Mouse (Mus musculus): ENCODE measurements around the gene C1qtnf2. TPM values are rescaled to one million over a fixed set of nuclear protein-coding genes. Genes with fewer than 3 reads are reported as not detected.

The C1qtnf2 gene
- total and polyA plus RNA-seq, 3 experiments = not detected

DNA sequence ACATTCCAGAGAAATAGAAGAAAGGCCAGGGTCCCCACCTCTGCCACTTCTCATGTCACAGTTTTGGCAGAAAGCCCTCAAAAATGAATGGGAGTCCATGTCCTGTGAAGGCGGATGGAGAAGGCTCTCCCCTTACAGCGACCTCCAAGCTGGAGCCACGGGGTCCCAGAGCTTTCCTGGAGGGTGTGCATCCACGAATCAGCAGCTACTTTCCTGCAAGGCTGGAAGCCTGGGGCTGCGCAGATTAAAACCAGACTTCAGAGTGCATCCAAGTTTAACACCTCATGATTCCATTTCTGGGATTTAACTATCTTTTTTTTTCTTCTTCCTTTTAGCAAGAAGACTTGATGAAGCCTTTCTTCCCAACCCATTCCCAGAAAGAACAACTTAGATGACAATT, 6.5 kb downstream of the C1qtnf2 start:
- no peaks in the 10 kb centered on the region for H3K4me1 ChIP-seq (ENCODE audit: control insufficient read depth in 1 of 2, insufficient read depth in 2 of 2, low read length in 2 of 2)

DNA sequence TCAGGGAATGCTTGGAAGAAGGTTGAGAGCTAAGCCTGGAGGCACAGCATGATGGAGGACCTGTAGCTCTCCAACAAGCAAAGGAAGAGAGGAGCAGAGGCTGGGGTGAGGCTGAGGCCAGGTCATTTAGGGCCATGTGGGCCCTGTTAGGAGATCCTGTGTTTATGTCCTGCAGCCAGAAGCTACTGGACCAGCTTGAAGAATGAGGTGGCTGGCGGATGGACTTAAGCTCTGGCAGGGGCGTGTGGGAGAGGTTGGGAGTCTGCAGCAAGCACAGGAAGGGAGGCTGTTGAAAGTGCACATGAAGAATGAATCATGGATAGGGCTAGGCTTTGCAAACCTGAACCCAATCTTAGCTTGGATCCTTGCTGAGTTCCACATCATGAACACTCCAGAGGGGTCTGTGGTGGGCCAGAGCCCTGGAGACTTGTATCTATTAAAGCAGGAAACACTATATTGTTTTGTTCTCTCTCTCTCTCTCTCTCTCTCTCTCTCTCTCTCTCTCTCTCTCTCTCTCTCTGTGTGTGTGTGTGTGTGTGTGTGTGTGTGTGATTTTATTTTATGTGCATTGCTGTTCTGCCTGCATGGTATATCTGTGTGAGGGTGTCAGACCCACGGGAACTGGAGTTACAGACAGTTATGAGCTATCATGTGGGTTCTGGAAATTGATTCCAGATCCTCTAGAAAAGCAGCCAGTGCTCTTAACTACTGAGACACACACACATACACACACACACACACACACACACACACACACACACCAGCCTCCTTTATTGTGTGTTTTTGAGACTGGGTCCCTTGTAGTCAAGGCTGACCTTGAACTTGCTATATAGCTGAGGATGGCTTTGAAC, 7.8 kb downstream of the C1qtnf2 start:
- H3K27ac ChIP-seq (ENCODE audit: control insufficient read depth, low read depth, low read length) = no peak overlapping the region
- H3K9me3 ChIP-seq (replicated peaks; ENCODE audit: insufficient read depth, low read length) = no peaks in the 10 kb centered on the region
- no peak for DNase-seq (ENCODE audit: low read depth, low spot score)
- no peaks in the 10 kb centered on the region for H3K79me2 ChIP-seq (ENCODE audit: control insufficient read depth, insufficient read depth, low read length, poor library complexity)
- no peak for TF ChIP-seq USF1 (IDR thresholded peaks at IDR 0.05; ENCODE audit: low read depth, low read length)
- peaks cover 2 to 26% of the 10 kb centered on the region in 2 experiments; a peak in 3 of 4 replicates for H3K27me3 ChIP-seq (ENCODE audit: control insufficient read depth in 1 of 2, insufficient read depth in 2 of 2, low read length in 2 of 2)
- H3K36me3 ChIP-seq (ENCODE audit: control insufficient read depth in 1 of 2, insufficient read depth in 2 of 2, low read length in 2 of 2) = no peaks in the 10 kb centered on the region
- H3K9ac ChIP-seq (ENCODE audit: control insufficient read depth, low read depth, low read length, poor library complexity, severe bottlenecking) = no peak overlapping the region
- no peaks in the 10 kb centered on the region for H3K4me1 ChIP-seq (ENCODE audit: control insufficient read depth in 1 of 2, insufficient read depth in 2 of 2, low read length in 2 of 2)
- no peak overlapping the region for H3K4me3 ChIP-seq (ENCODE audit: control insufficient read depth in 1 of 2, insufficient read depth in 1 of 2, low read depth in 2 of 2, low read length in 2 of 2)

More for the DNA sequence above, 6.5 kb downstream of the C1qtnf2 start:
- no peaks in the 10 kb centered on the region for H3K36me3 ChIP-seq (ENCODE audit: control insufficient read depth in 1 of 2, insufficient read depth in 2 of 2, low read length in 2 of 2)
- no peak overlapping the region for H3K9ac ChIP-seq (ENCODE audit: control insufficient read depth, low read depth, low read length, poor library complexity, severe bottlenecking)
- H3K9me3 ChIP-seq (replicated peaks; ENCODE audit: insufficient read depth, low read length) = no peaks in the 10 kb centered on the region
- H3K27me3 ChIP-seq (ENCODE audit: control insufficient read depth in 1 of 2, insufficient read depth in 2 of 2, low read length in 2 of 2) = peaks cover 2 to 22% of the 10 kb centered on the region in 2 experiments; a peak in 3 of 4 replicates
- H3K27ac ChIP-seq (ENCODE audit: control insufficient read depth, low read depth, low read length) = no peak overlapping the region
- no peak for DNase-seq (ENCODE audit: low read depth, low spot score)
- no peaks in the 10 kb centered on the region for H3K79me2 ChIP-seq (ENCODE audit: control insufficient read depth, insufficient read depth, low read length, poor library complexity)
- H3K4me3 ChIP-seq (ENCODE audit: control insufficient read depth in 1 of 2, insufficient read depth in 1 of 2, low read depth in 2 of 2, low read length in 2 of 2) = no peak overlapping the region
- TF ChIP-seq POLR2AphosphoS2 (IDR thresholded peaks at IDR 0.05; ENCODE audit: low read length) = no peak
- TF ChIP-seq RAD21 (IDR thresholded peaks at IDR 0.05; ENCODE audit: low read depth, low read length) = no peak

DNA sequence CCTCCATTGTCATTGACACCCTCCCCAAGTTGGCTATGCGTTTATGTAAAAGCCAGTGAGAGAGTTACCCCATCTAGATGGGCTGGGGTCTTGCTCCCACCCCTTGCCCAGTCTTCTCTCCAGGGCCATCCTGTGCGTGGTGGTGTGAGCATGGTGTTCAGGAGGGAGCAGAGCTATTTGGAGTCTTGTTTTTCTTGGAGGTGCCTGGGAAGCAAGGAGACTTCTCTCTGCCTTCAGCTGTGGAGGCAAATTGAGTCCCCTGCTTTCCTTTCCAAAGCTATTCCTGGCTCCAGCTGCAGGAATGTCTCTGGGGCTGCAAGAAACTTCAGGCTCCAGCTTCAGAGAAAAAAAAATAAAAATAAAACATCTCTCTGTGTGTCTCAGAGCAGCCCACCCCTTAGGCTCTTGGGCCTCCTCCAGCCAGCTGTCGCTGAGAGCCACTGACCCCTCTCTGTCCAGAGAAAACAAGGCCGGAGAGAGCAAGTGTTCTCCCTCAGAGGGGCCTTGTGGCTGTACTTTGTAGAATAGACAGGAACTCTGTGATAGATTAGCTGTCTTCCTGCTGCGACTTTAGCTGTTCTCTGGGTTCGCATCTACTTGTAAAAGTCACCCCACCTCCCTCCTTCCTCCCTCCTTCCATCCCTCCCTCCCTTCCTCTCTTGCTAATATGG, 9.2 kb downstream of the C1qtnf2 start:
- Histone ChIP-seq H3K9ac (ENCODE audit: control insufficient read depth, low read depth, low read length, poor library complexity, severe bottlenecking) (no peak overlapping the region), H3K4me1 (ENCODE audit: control insufficient read depth in 1 of 2, insufficient read depth in 2 of 2, low read length in 2 of 2) (no peaks in the 10 kb centered on the region), H3K9me3 (replicated peaks; ENCODE audit: insufficient read depth, low read length) (no peaks in the 10 kb centered on the region), H3K4me3 (ENCODE audit: control insufficient read depth in 1 of 2, insufficient read depth in 1 of 2, low read depth in 2 of 2, low read length in 2 of 2) (no peak overlapping the region), H3K79me2 (ENCODE audit: control insufficient read depth, insufficient read depth, low read length, poor library complexity) (no peaks in the 10 kb centered on the region), H3K27ac (ENCODE audit: control insufficient read depth, low read depth, low read length) (no peak overlapping the region), H3K36me3 (ENCODE audit: control insufficient read depth in 1 of 2, insufficient read depth in 2 of 2, low read length in 2 of 2) (no peaks in the 10 kb centered on the region), H3K27me3 (ENCODE audit: control insufficient read depth in 1 of 2, insufficient read depth in 2 of 2, low read length in 2 of 2) (peaks cover 2 to 26% of the 10 kb centered on the region in 2 experiments; a peak in 3 of 4 replicates)
- no peak for DNase-seq (ENCODE audit: low read depth, low spot score)
- TF ChIP-seq MXI1 (IDR thresholded peaks at IDR 0.05; ENCODE audit: low read depth, low read length) (no peak), HCFC1 (IDR thresholded peaks at IDR 0.05; ENCODE audit: low read depth, low read length) (no peak), BHLHE40 (IDR thresholded peaks at IDR 0.05; ENCODE audit: borderline replicate concordance, low read depth, low read length) (no peak), CTCF (IDR thresholded peaks at IDR 0.05 in 2 of 3, conservative IDR thresholded peaks at IDR 0.05 in 1 of 3; ENCODE audit: control insufficient read depth in 1 of 3, insufficient read depth in 1 of 3, low read depth in 2 of 3, low read length in 3 of 3, poor library complexity in 1 of 3, severe bottlenecking in 1 of 3) (no peak), SIN3A (IDR thresholded peaks at IDR 0.05; ENCODE audit: low read length) (no peak), ZMIZ1 (IDR thresholded peaks at IDR 0.05; ENCODE audit: low read depth, low read length) (no peak)

Data from MEL (cell line).